Mouse (Mus musculus) hindbrain, embryonic 11.5 days (tissue): Measurements from ENCODE around the gene Rsph3b. TPM values are rescaled to one million over a fixed set of nuclear protein-coding genes. Genes with fewer than 3 reads are reported as not detected.

Experiments
- ATAC-seq: fragments of 200-750 bp; cut with Nextera tagmentation; 2 replicates; pipeline ENCODE4 v1.8.0; 2017; ENCODE audit warnings: mild to moderate bottlenecking, moderate TSS enrichment, moderate library complexity; ENCODE audit not compliant: low FRiP score
- DNase-seq: peaks from one replicate; pipeline ENCODE4 v3.0.0-alpha.2; 2015; ENCODE audit warnings: low spot score
- H3K27ac ChIP-seq: fragments of 300-500 bp; sonication (generic); 2 replicates; pipeline ENCODE4 v1.5.1; 2014; ENCODE audit warnings: mild to moderate bottlenecking, low read depth, low read length
- H3K27me3 ChIP-seq: fragments of 300-500 bp; sonication (generic); 2 replicates; pipeline ENCODE4 v1.6.1; 2014; ENCODE audit warnings: mild to moderate bottlenecking, low read length, moderate library complexity, mixed read lengths; ENCODE audit not compliant: control insufficient read depth, insufficient read depth
- H3K36me3 ChIP-seq: fragments of 300-500 bp; sonication (generic); 2 replicates; pipeline ENCODE4 v1.6.1; 2014; ENCODE audit warnings: mild to moderate bottlenecking, low read length, moderate library complexity, mixed read lengths; ENCODE audit not compliant: control insufficient read depth, insufficient read depth
- H3K4me1 ChIP-seq: fragments of 300-500 bp; sonication (generic); replicated peaks from 2 replicates; pipeline ENCODE4 v1.6.1; 2014; ENCODE audit warnings: low read length, mixed read lengths; ENCODE audit not compliant: control insufficient read depth, insufficient read depth
- H3K4me2 ChIP-seq: fragments of 300-500 bp; sonication (generic); replicated peaks from 2 replicates; pipeline ENCODE4 v1.6.1; 2014; ENCODE audit warnings: mild to moderate bottlenecking, low read depth, low read length
- H3K4me3 ChIP-seq: fragments of 300-500 bp; sonication (generic); 2 replicates; pipeline ENCODE4 v1.5.1; 2014; ENCODE audit warnings: low read depth, low read length
- H3K9ac ChIP-seq: fragments of 300-500 bp; sonication (generic); 2 replicates; pipeline ENCODE4 v1.6.1; 2014; ENCODE audit warnings: low read depth, low read length
- H3K9me3 ChIP-seq: fragments of 300-500 bp; sonication (generic); 2 replicates; pipeline ENCODE4 v1.6.1; 2016; ENCODE audit warnings: low read length; ENCODE audit not compliant: control insufficient read depth
- WGBS: fragments of 180-500 bp; shearing (Covaris S2); extraction: QIAGEN DNeasy Blood & Tissue Kit; methylation state at CpG from one replicate; pipeline ENCODE4 v1.1.7; 2014; 5-methylcytosine and 5-hydroxymethylcytosine counted together
- polyA plus RNA-seq: library from polyadenylated mRNA; unstranded; fragments of >200 nt; fragmentation: Nextera tagmentation; extraction: Ambion mirVana; gene quantifications from 2 replicates; pipeline ENCODE4 v1.2.1, GENCODE M21; 2014

The Rsph3b gene
- polyA plus RNA-seq, 1 experiment from 2014 or later: 50.5 TPM

- Histone ChIP-seq H3K27ac (peak overlapping the region; percentile 82; the same call in 1 of the 2 replicates), H3K4me2 (peak overlapping the region; percentile 41; the same call in 1 of the 2 replicates), H3K4me1 (peaks cover 11% of the 10 kb centered on the region), H3K36me3 (no peaks in the 10 kb centered on the region), H3K9ac (peak overlapping the region; percentile 56; the same call in 1 of the 2 replicates), H3K4me3 (no peak overlapping the region), H3K27me3 (no peaks in the 10 kb centered on the region), H3K9me3 (no peaks in the 10 kb centered on the region)
- peak; percentile 25 for ATAC-seq
- 45% methylated on average over 12 of the region's 12 CpGs for WGBS
- no peak for DNase-seq
Measured at GRCm38 (mm10) chr17:6862040-6862780, 86.3 kb downstream of the Rsph3b start.

GRCm38 (mm10) chr17:6861181-6862039 is 87.1 kb downstream of the Rsph3b start:
- Histone ChIP-seq H3K36me3 (no peaks in the 10 kb centered on the region), H3K27ac (peak overlapping the region; percentile 82), H3K27me3 (no peaks in the 10 kb centered on the region), H3K9me3 (no peaks in the 10 kb centered on the region), H3K9ac (peak overlapping the region; percentile 56), H3K4me1 (peaks cover 11% of the 10 kb centered on the region), H3K4me3 (peak overlapping the region; percentile 12; the same call in 1 of the 2 replicates), H3K4me2 (peak overlapping the region; percentile 41)
- 2% methylated on average over 28 of the region's 28 CpGs for WGBS
- ATAC-seq (peak; percentile 88), DNase-seq (peak; percentile 82)

DNA sequence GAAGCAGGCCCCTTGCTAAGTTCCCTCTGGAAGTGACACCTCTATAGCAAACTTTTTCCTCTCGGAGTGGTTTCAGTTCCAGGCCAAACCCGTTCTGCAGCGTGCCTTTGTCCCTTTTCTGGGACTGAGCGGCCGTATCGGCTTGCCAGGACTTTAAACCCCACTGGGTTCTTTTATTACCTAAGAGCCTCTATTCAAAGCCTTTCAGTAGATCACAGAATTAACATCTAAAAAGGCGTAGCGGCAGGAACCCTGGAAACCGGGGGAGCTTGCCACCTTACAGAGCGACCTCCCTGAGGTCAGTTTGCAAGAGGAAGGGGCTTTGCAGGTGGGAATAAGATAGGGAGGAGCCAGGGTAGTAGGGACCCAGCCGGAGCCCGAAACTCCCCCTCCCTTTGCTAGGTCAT is 88.0 kb downstream of the Rsph3b start:
- Histone ChIP-seq H3K4me1 (peaks cover 11% of the 10 kb centered on the region), H3K9ac (no peak overlapping the region), H3K27ac (peak overlapping the region; percentile 82), H3K27me3 (no peaks in the 10 kb centered on the region), H3K4me2 (no peak overlapping the region), H3K36me3 (no peaks in the 10 kb centered on the region), H3K9me3 (no peaks in the 10 kb centered on the region), H3K4me3 (no peak overlapping the region)
- 3% methylated on average over 12 of the region's 12 CpGs for WGBS
- ATAC-seq (no peak), DNase-seq (peak; percentile 54)

GRCm38 (mm10) chr17:6860067-6860466 is 88.4 kb downstream of the Rsph3b start:
- WGBS: 24% methylated on average over 4 of the region's 4 CpGs
- DNase-seq: peak; percentile 24
- no peaks in the 10 kb centered on the region for H3K9me3 ChIP-seq
- H3K4me1 ChIP-seq: peaks cover 11% of the 10 kb centered on the region
- no peak for ATAC-seq
- no peaks in the 10 kb centered on the region for H3K36me3 ChIP-seq
- H3K4me2 ChIP-seq: no peak overlapping the region
- H3K27me3 ChIP-seq: no peaks in the 10 kb centered on the region
- no peak overlapping the region for H3K4me3 ChIP-seq
- peak overlapping the region; percentile 82 for H3K27ac ChIP-seq
- no peak overlapping the region for H3K9ac ChIP-seq

Other genes with a start within 250 kb of the Rsph3b start
- 73.8 and 91.1 TPM in 2 replicates for gene Ezr, start 165.9 kb downstream of the Rsph3b start, polyA plus RNA-seq
- gene Tagap1, start 12.5 kb upstream of the Rsph3b start, polyA plus RNA-seq: 57.1 TPM in 2 replicates
- gene Rnaset2b, start 22.0 kb upstream of the Rsph3b start, polyA plus RNA-seq: 115 TPM in 2 replicates
- 0.18 TPM in 1 of 2 replicates, not detected in the other for gene Gm49721, start 30.2 kb upstream of the Rsph3b start, polyA plus RNA-seq
- gene Gm1604a, start 76.9 kb upstream of the Rsph3b start, polyA plus RNA-seq: not detected in 2 replicates
- 22.5 and 27.2 TPM in 2 replicates for gene Rps6ka2, start 221.4 kb upstream of the Rsph3b start, polyA plus RNA-seq